Mouse (Mus musculus): ENCODE measurements around the gene Gm2310. TPM values are rescaled to one million over a fixed set of nuclear protein-coding genes. Genes with fewer than 3 reads are reported as not detected.

The Gm2310 gene
- polyA plus RNA-seq, 1 experiment from 2014 or later, result not detected

- ATAC-seq (ENCODE audit: low read depth), result no peak
Observed at GRCm38 (mm10) chr15:8469006-8469575, 50.7 kb downstream of the Gm2310 start.

More at GRCm38 (mm10) chr15:8469006-8469575, 50.7 kb downstream of the Gm2310 start:
- H3K4me3 ChIP-seq, result no peak overlapping the region
- no peak overlapping the region for H3K27ac ChIP-seq (replicated peaks)
- 57% methylated on average over 4 of the region's 4 CpGs for WGBS
- H3K36me3 ChIP-seq, result no peaks in the 10 kb centered on the region
- H3K9ac ChIP-seq, result no peak overlapping the region
- H3K4me1 ChIP-seq (replicated peaks), result no peaks in the 10 kb centered on the region
- no peak overlapping the region for H3K4me2 ChIP-seq
- no peaks in the 10 kb centered on the region for H3K9me3 ChIP-seq
- no peaks in the 10 kb centered on the region for H3K27me3 ChIP-seq

Other genes with a start within 250 kb of the Gm2310 start
- gene Nipbl, start 75.5 kb downstream of the Gm2310 start, polyA plus RNA-seq (2015; fragmentation: Nextera tagmentation; extraction: Ambion mirVana), result 17.0 and 18.1 TPM in 2 replicates
- 155 and 156 TPM in 2 replicates for gene Slc1a3, start 190.8 kb upstream of the Gm2310 start, polyA plus RNA-seq (2015; fragmentation: Nextera tagmentation; extraction: Ambion mirVana)

All from neural tube, embryonic 13.5 days (tissue).